ENCODE assay signal across 8 mouse cellular contexts in genomic region chr2:37442611-37443591, GRCm38 (mm10). TPM values are rescaled to one million over a fixed set of nuclear protein-coding genes. Genes with fewer than 3 reads are reported as not detected.
DNase-seq lines count a peak whose midpoint lies in the region; ATAC-seq and TF ChIP-seq lines count a peak whose summit lies in the region.

Gene Zbtb26, minus strand, starts transcription at chr2:37443135.
Gene Zbtb6, minus strand, starts transcription at chr2:37443171.
Gene Rabgap1, plus strand, starts transcription at chr2:37443279.

- H3K4me2 ChIP-seq in forebrain, postnatal 0 days (ENCODE audit: low read depth): peak within 1 kb of the TSS; percentile 66
- peak within 1 kb of the TSS; percentile 86 for H3K4me2 ChIP-seq in lung, embryonic 14.5 days

- H3K9me3 ChIP-seq in forebrain, postnatal 0 days (ENCODE audit: low read length): no peaks in the 10 kb centered on the region
- no peaks in the 10 kb centered on the region for H3K9me3 ChIP-seq in lung, embryonic 14.5 days (ENCODE audit: low read depth, low read length)

- H3K36me3 ChIP-seq in forebrain, postnatal 0 days (ENCODE audit: insufficient read depth): no peaks in the 10 kb centered on the region
- H3K36me3 ChIP-seq in lung, embryonic 14.5 days (ENCODE audit: insufficient read depth): no peaks in the 10 kb centered on the region

- no peak for TF ChIP-seq CTCF in cerebellum, adult 2 months (IDR thresholded peaks at IDR 0.05; ENCODE audit: borderline replicate concordance, insufficient read depth, low read depth, low read length)
- no peak for TF ChIP-seq CTCF in forebrain, postnatal 0 days (IDR thresholded peaks at IDR 0.05; ENCODE audit: low read depth)
- no peak for TF ChIP-seq CTCF in lung, embryonic 14.5 days (IDR thresholded peaks at IDR 0.05; ENCODE audit: low read depth)

- H3K27me3 ChIP-seq in cerebellum, adult 2 months (ENCODE audit: control insufficient read depth, insufficient read depth, low read length): no peaks in the 10 kb centered on the region
- no peaks in the 10 kb centered on the region for H3K27me3 ChIP-seq in forebrain, postnatal 0 days (ENCODE audit: insufficient read depth, low read length)
- H3K27me3 ChIP-seq in lung, embryonic 14.5 days (ENCODE audit: insufficient read depth, low read length): no peaks in the 10 kb centered on the region

- DNase-seq in MEL-GATA-1-ER (ENCODE audit: extremely low read depth, low read depth): peak; percentile 93
- peak; percentile 95 for DNase-seq in cerebellum, adult 2 months
- peak; percentile 94 for DNase-seq in forebrain, postnatal 0 days
- DNase-seq in heart, postnatal 4 days: peak; percentile 97
- DNase-seq in layer of hippocampus, adult 8-10 months (ENCODE audit: low spot score in 2 of 2): peak; percentile 95
- DNase-seq in lung, embryonic 14.5 days: peak; percentile 98
- DNase-seq in testis, postnatal 14 days (ENCODE audit: low spot score): peak; percentile 96

- peak within 1 kb of the TSS; percentile 84 for H3K9ac ChIP-seq in forebrain, postnatal 0 days
- H3K9ac ChIP-seq in lung, embryonic 14.5 days: peak within 1 kb of the TSS; percentile 92

- peak; percentile 84 for TF ChIP-seq POLR2A in cerebellum, adult 2 months (IDR thresholded peaks at IDR 0.05; ENCODE audit: borderline replicate concordance, insufficient read depth, low read length)

- peak within 1 kb of the TSS; percentile 78 for H3K4me3 ChIP-seq in cerebellum, adult 2 months (replicated peaks; ENCODE audit: insufficient read depth, low read depth, low read length)
- H3K4me3 ChIP-seq in forebrain, postnatal 0 days (ENCODE audit: low read depth, low read length): peak within 1 kb of the TSS; percentile 57
- H3K4me3 ChIP-seq in lung, embryonic 14.5 days (ENCODE audit: low read depth, low read length): peak within 1 kb of the TSS; percentile 71

- peak; percentile 98 for ATAC-seq in forebrain, postnatal 0 days
- ATAC-seq in lung, embryonic 14.5 days (ENCODE audit: insufficient read depth): peak; percentile 99
- ATAC-seq in neutrophil, adult 5-6 weeks (ENCODE audit: extremely low read depth, insufficient number of reproducible peaks, low FRiP score, poor library complexity, severe bottlenecking): peak; percentile 100

- no peaks in the 10 kb centered on the region for H3K4me1 ChIP-seq in cerebellum, adult 2 months (ENCODE audit: control insufficient read depth, insufficient read depth, low read length)
- H3K4me1 ChIP-seq in forebrain, postnatal 0 days (ENCODE audit: insufficient read depth): peaks cover 8% of the 10 kb centered on the region; the same call in 1 of the 2 replicates
- H3K4me1 ChIP-seq in lung, embryonic 14.5 days (ENCODE audit: insufficient read depth): peaks cover 7% of the 10 kb centered on the region; the same call in 1 of the 2 replicates

- peak within 1 kb of the TSS; percentile 80 for H3K27ac ChIP-seq in cerebellum, adult 2 months (ENCODE audit: insufficient read depth, low read length)
- peak within 1 kb of the TSS; percentile 84 for H3K27ac ChIP-seq in forebrain, postnatal 0 days (ENCODE audit: low read depth, low read length)
- peak within 1 kb of the TSS; percentile 88 for H3K27ac ChIP-seq in lung, embryonic 14.5 days (ENCODE audit: low read depth)

- under 1% methylated on average over 51 of the region's 51 CpGs for WGBS in cerebellum, adult 2 months
- WGBS in forebrain, postnatal 0 days: 2% methylated on average over 51 of the region's 51 CpGs
- under 1% methylated on average over 51 of the region's 51 CpGs for WGBS in lung, embryonic 14.5 days

RNA-seq across cellular contexts. Expression of gene Zbtb26, which starts in this region (rescaled TPM):
- polyA plus RNA-seq in cerebellum, adult 2 months (2012; rRNA removed): 7.7 and 8.3 TPM in 2 replicates
- total RNA-seq in forebrain, postnatal 0 days (2014; rRNA removed): 11.8 and 15.7 TPM in 2 replicates
- polyA plus RNA-seq in forebrain, postnatal 0 days (2015; fragmentation: Nextera tagmentation; extraction: Ambion mirVana): 1.3 and 2.1 TPM in 2 replicates
- 1 to 10 TPM; 5.3 to 5.5 TPM for total RNA-seq in heart, postnatal 4 days (2021)
- total RNA-seq in layer of hippocampus, adult 8-10 months (2022): 10 to 100 TPM in 2 of 4 experiments, 1 to 10 TPM in 2; 9.8 to 14.7 (median 11.6) TPM
- polyA plus RNA-seq in lung, embryonic 14.5 days (2014; fragmentation: Nextera tagmentation; extraction: Ambion mirVana): 8.7 and 9.1 TPM in 2 replicates
- 13.0 and 15.3 TPM in 2 replicates for total RNA-seq in neutrophil, adult 5-6 weeks (2017)

RNA-seq across cellular contexts. Expression of gene Zbtb6, which starts in this region (rescaled TPM):
- polyA plus RNA-seq in cerebellum, adult 2 months (2012; rRNA removed): 7.4 and 8.0 TPM in 2 replicates
- 43.2 and 54.2 TPM in 2 replicates for total RNA-seq in forebrain, postnatal 0 days (2014; rRNA removed)
- polyA plus RNA-seq in forebrain, postnatal 0 days (2015; fragmentation: Nextera tagmentation; extraction: Ambion mirVana): 9.7 and 10.6 TPM in 2 replicates
- 1 to 10 TPM; 6.7 to 7.0 TPM for total RNA-seq in heart, postnatal 4 days (2021)
- total RNA-seq in layer of hippocampus, adult 8-10 months (2022): 10 to 100 TPM; 12.3 to 16.7 (median 15.0) TPM
- polyA plus RNA-seq in lung, embryonic 14.5 days (2014; fragmentation: Nextera tagmentation; extraction: Ambion mirVana): 4.0 and 4.3 TPM in 2 replicates
- 30.3 and 33.6 TPM in 2 replicates for total RNA-seq in neutrophil, adult 5-6 weeks (2017)

RNA-seq across cellular contexts. Expression of gene Rabgap1, which starts in this region (rescaled TPM):
- polyA plus RNA-seq in cerebellum, adult 2 months (2012; rRNA removed): 40.4 and 42.3 TPM in 2 replicates
- total RNA-seq in forebrain, postnatal 0 days (2014; rRNA removed): 92.9 and 99.8 TPM in 2 replicates
- polyA plus RNA-seq in forebrain, postnatal 0 days (2015; fragmentation: Nextera tagmentation; extraction: Ambion mirVana): 35.6 and 46.6 TPM in 2 replicates
- 10 to 100 TPM; 47.4 to 48.4 TPM for total RNA-seq in heart, postnatal 4 days (2021)
- 100 to 1,000 TPM in 1 of 4 experiments, 10 to 100 TPM in 3; 85.8 to 106 (median 90.2) TPM for total RNA-seq in layer of hippocampus, adult 8-10 months (2022)
- polyA plus RNA-seq in lung, embryonic 14.5 days (2014; fragmentation: Nextera tagmentation; extraction: Ambion mirVana): 50.6 and 52.8 TPM in 2 replicates
- total RNA-seq in neutrophil, adult 5-6 weeks (2017): 55.9 and 58.5 TPM in 2 replicates

Comparison
In these comparisons a context has a peak if more than half of its experiments do, and no peak if none do; other contexts are left out.
1. Peak in every context shown above with its lines: DNase-seq, ATAC-seq, H3K4me3 ChIP-seq and H3K27ac ChIP-seq.